Mouse (Mus musculus) brown adipose tissue, adult 24 weeks (tissue): ENCODE measurements around the gene Rpp40. TPM values are rescaled to one million over a fixed set of nuclear protein-coding genes. Genes with fewer than 3 reads are reported as not detected.

Source experiments
- H3K27ac ChIP-seq: fragments of 200-500 bp; replicated peaks from 2 replicates; pipeline ENCODE4 v1.5.1; 2012; ENCODE audit warnings: low read depth, mild to moderate bottlenecking, low read length
- H3K4me1 ChIP-seq: fragments of 200-500 bp; 2 replicates; pipeline ENCODE4 v1.6.1; 2012; ENCODE audit warnings: low read length, mixed read lengths; ENCODE audit not compliant: control insufficient read depth, insufficient read depth, insufficient read length
- H3K4me3 ChIP-seq: fragments of 200-500 bp; 2 replicates; pipeline ENCODE4 v1.5.1; 2012; ENCODE audit warnings: low read depth, mild to moderate bottlenecking, low read length, moderate library complexity; ENCODE audit not compliant: insufficient read depth
- polyA plus RNA-seq: library from polyadenylated mRNA; stranded (reverse); fragments of >200 nt; gene quantifications from 2 replicates; pipeline ENCODE4 v1.2.4, GENCODE M21; 2012; ENCODE audit not compliant: missing spikeins, insufficient read depth, insufficient read length

The Rpp40 gene
- 21.2 and 30.9 TPM in 2 replicates for polyA plus RNA-seq

GRCm38 (mm10) chr13:35905879-35906481 lies at the start of gene Rpp40:
Gene Rpp40 (minus strand): TSS chr13:35906359.
- Histone ChIP-seq H3K27ac (no peak within 1 kb of the TSS), H3K4me1 (no peaks in the 10 kb centered on the region), H3K4me3 (peak within 1 kb of the TSS; percentile 94)

- Histone ChIP-seq H3K27ac (no peak overlapping the region), H3K4me3 (no peak overlapping the region), H3K4me1 (no peaks in the 10 kb centered on the region)
Observed at GRCm38 (mm10) chr13:35949814-35950455, 43.8 kb upstream of the Rpp40 start.

GRCm38 (mm10) chr13:35947354-35948000 lies 41.3 kb upstream of the Rpp40 start:
- no peaks in the 10 kb centered on the region for H3K4me1 ChIP-seq
- H3K27ac ChIP-seq = no peak overlapping the region
- H3K4me3 ChIP-seq = no peak overlapping the region

GRCm38 (mm10) chr13:35946659-35947353 lies 40.6 kb upstream of the Rpp40 start:
- no peak overlapping the region for H3K4me3 ChIP-seq
- no peaks in the 10 kb centered on the region for H3K4me1 ChIP-seq
- no peak overlapping the region for H3K27ac ChIP-seq

- no peaks in the 10 kb centered on the region for H3K4me1 ChIP-seq
- H3K27ac ChIP-seq = no peak overlapping the region
- no peak overlapping the region for H3K4me3 ChIP-seq
Observed at GRCm38 (mm10) chr13:35940934-35941333, 34.8 kb upstream of the Rpp40 start.

GRCm38 (mm10) chr13:35939871-35940665 lies 33.9 kb upstream of the Rpp40 start:
- no peak overlapping the region for H3K27ac ChIP-seq
- H3K4me1 ChIP-seq = no peaks in the 10 kb centered on the region
- H3K4me3 ChIP-seq = no peak overlapping the region

GRCm38 (mm10) chr13:35937991-35938390 lies 31.8 kb upstream of the Rpp40 start:
- no peak overlapping the region for H3K4me3 ChIP-seq
- no peaks in the 10 kb centered on the region for H3K4me1 ChIP-seq
- no peak overlapping the region for H3K27ac ChIP-seq

- Histone ChIP-seq H3K4me3 (no peak overlapping the region), H3K27ac (no peak overlapping the region), H3K4me1 (no peaks in the 10 kb centered on the region)
Observed at GRCm38 (mm10) chr13:35911476-35911875, 5.3 kb upstream of the Rpp40 start.

- peak overlapping the region; percentile 94 for H3K4me3 ChIP-seq
- no peaks in the 10 kb centered on the region for H3K4me1 ChIP-seq
- H3K27ac ChIP-seq = no peak overlapping the region
Observed at GRCm38 (mm10) chr13:35905378-35905777, 781 bp downstream of the Rpp40 start.

- H3K4me3 ChIP-seq = no peak overlapping the region
- no peaks in the 10 kb centered on the region for H3K4me1 ChIP-seq
- no peak overlapping the region for H3K27ac ChIP-seq
Observed at GRCm38 (mm10) chr13:35892866-35893265, 13.3 kb downstream of the Rpp40 start.

- Histone ChIP-seq H3K4me1 (no peaks in the 10 kb centered on the region; the same call in 1 of the 2 replicates), H3K27ac (no peak overlapping the region), H3K4me3 (no peak overlapping the region)
Observed at GRCm38 (mm10) chr13:35886121-35886725, 19.9 kb downstream of the Rpp40 start.

GRCm38 (mm10) chr13:35880555-35881046 lies 25.6 kb downstream of the Rpp40 start:
- no peak overlapping the region for H3K27ac ChIP-seq
- no peak overlapping the region for H3K4me3 ChIP-seq
- H3K4me1 ChIP-seq = no peaks in the 10 kb centered on the region; the same call in 1 of the 2 replicates

- no peaks in the 10 kb centered on the region; the same call in 1 of the 2 replicates for H3K4me1 ChIP-seq
- H3K4me3 ChIP-seq = no peak overlapping the region
Observed at GRCm38 (mm10) chr13:35879519-35879918, 26.6 kb downstream of the Rpp40 start.

GRCm38 (mm10) chr13:35879068-35879467 lies 27.1 kb downstream of the Rpp40 start:
- no peaks in the 10 kb centered on the region for H3K4me1 ChIP-seq
- no peak overlapping the region for H3K27ac ChIP-seq
- H3K4me3 ChIP-seq = no peak overlapping the region

More at GRCm38 (mm10) chr13:35879519-35879918, 26.6 kb downstream of the Rpp40 start:
- H3K27ac ChIP-seq = no peak overlapping the region
